In the genomic region with DNA sequence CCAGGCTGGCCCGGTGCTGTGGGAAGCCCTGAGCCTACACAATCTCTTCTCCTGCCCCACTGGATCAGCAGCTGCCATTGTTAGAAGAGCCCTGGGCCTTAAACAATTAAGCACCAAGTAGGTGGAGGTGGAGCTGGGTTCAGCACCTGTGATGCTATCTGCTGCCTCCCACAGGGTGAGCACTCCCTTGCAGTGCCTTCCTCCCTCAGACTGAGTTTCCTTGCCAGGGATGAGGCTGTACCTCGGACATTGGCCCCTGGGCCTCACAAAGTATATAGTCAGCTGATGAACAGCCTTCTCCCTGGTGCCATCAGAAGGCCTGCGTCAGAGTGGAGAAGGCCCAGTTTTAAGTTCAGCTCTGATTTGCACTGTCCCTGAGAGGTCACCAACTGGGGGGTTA, we compare ENCODE assay signal across 13 mouse cellular contexts.
DNase-seq lines count a peak whose midpoint lies in the region; ATAC-seq and TF ChIP-seq lines count a peak whose summit lies in the region.
"Had no signal": no experiment of that assay in that cellular context is flagged by ENCODE, and none has a peak within 500 bp of the region (broad histone marks: within the 10 kb centered on the region; RNA-seq: fewer than 3 reads in every experiment).

No protein-coding gene starts in this region.

- WGBS in hindbrain, embryonic 10.5 days: 64% methylated on average over 3 of the region's 3 CpGs
- 80% methylated on average over 3 of the region's 3 CpGs for WGBS in hindbrain, embryonic 16.5 days
- WGBS in intestine, postnatal 0 days: 43% methylated on average over 3 of the region's 3 CpGs
- 94% methylated on average over 3 of the region's 3 CpGs for WGBS in thymus, adult 2 months

- peaks cover 54% of the 10 kb centered on the region for H3K4me1 ChIP-seq in hindbrain, embryonic 10.5 days (replicated peaks)
- H3K4me1 ChIP-seq in hindbrain, embryonic 16.5 days (ENCODE audit: control insufficient read depth, insufficient read depth, low read depth, low read length): no peaks in the 10 kb centered on the region; the same call in 1 of the 2 replicates
- no peaks in the 10 kb centered on the region for H3K4me1 ChIP-seq in intestine, postnatal 0 days (replicated peaks; ENCODE audit: control insufficient read depth, insufficient read depth, low read length)
- H3K4me1 ChIP-seq in thymus, adult 2 months (replicated peaks; ENCODE audit: control insufficient read depth, insufficient read depth, low read length): peaks cover 13% of the 10 kb centered on the region

- no peaks in the 10 kb centered on the region; the same call in 1 of the 2 replicates for H3K27me3 ChIP-seq in hindbrain, embryonic 10.5 days (ENCODE audit: insufficient read depth, poor library complexity, severe bottlenecking)
- no peaks in the 10 kb centered on the region for H3K27me3 ChIP-seq in hindbrain, embryonic 16.5 days (replicated peaks; ENCODE audit: control insufficient read depth, insufficient read depth, low read length)
- H3K27me3 ChIP-seq in intestine, postnatal 0 days (replicated peaks; ENCODE audit: control insufficient read depth, insufficient read depth, low read length): no peaks in the 10 kb centered on the region
- no peaks in the 10 kb centered on the region for H3K27me3 ChIP-seq in thymus, adult 2 months (ENCODE audit: control insufficient read depth, insufficient read depth, low read length)
- H3K27me3 ChIP-seq: forebrain, embryonic 13.5 days; heart, embryonic 15.5 days had no signal

- peaks cover 21% of the 10 kb centered on the region for H3K36me3 ChIP-seq in hindbrain, embryonic 10.5 days
- no peaks in the 10 kb centered on the region for H3K36me3 ChIP-seq in hindbrain, embryonic 16.5 days (ENCODE audit: control insufficient read depth, insufficient read depth, low read length)
- H3K36me3 ChIP-seq in intestine, postnatal 0 days (ENCODE audit: control insufficient read depth, insufficient read depth): peaks cover 4% of the 10 kb centered on the region; the same call in 1 of the 2 replicates
- H3K36me3 ChIP-seq in thymus, adult 2 months (ENCODE audit: control insufficient read depth, insufficient read depth, low read length): no peaks in the 10 kb centered on the region

- H3K27ac ChIP-seq in hindbrain, embryonic 10.5 days: 0 out of 2 replicates have a peak overlapping the region, but pooled peaks have one; percentile 16
- no peak overlapping the region for H3K27ac ChIP-seq in hindbrain, embryonic 16.5 days (ENCODE audit: low read depth, low read length)
- H3K27ac ChIP-seq in intestine, postnatal 0 days (ENCODE audit: low read depth, low read length): no peak overlapping the region
- no peak overlapping the region for H3K27ac ChIP-seq in thymus, adult 2 months (ENCODE audit: control insufficient read depth, insufficient read depth, low read length)
- H3K27ac ChIP-seq: forebrain, embryonic 13.5 days; heart, adult 2 months; heart, embryonic 15.5 days; hindbrain, embryonic 14.5 days had no signal

- no peak overlapping the region for H3K4me3 ChIP-seq in hindbrain, embryonic 10.5 days
- H3K4me3 ChIP-seq in hindbrain, embryonic 16.5 days (ENCODE audit: low read length): no peak overlapping the region
- no peak overlapping the region for H3K4me3 ChIP-seq in intestine, postnatal 0 days (ENCODE audit: low read depth, low read length)
- no peak overlapping the region for H3K4me3 ChIP-seq in thymus, adult 2 months (ENCODE audit: control insufficient read depth, insufficient read depth, low read length)
- H3K4me3 ChIP-seq: erythroblast, embryonic 14.5 days; forebrain, embryonic 13.5 days; heart, adult 2 months; heart, embryonic 15.5 days had no signal

- 0 out of 2 replicates have a peak, but pooled peaks cover 3% of the 10 kb centered on the region for H3K9me3 ChIP-seq in hindbrain, embryonic 10.5 days
- H3K9me3 ChIP-seq in hindbrain, embryonic 16.5 days (ENCODE audit: control insufficient read depth, low read length): no peaks in the 10 kb centered on the region
- no peaks in the 10 kb centered on the region for H3K9me3 ChIP-seq in intestine, postnatal 0 days (ENCODE audit: control insufficient read depth)
- H3K9me3 ChIP-seq: forebrain, embryonic 13.5 days; heart, embryonic 15.5 days had no signal

- no peak overlapping the region for H3K9ac ChIP-seq in hindbrain, embryonic 16.5 days (ENCODE audit: low read depth, low read length)
- no peak overlapping the region for H3K9ac ChIP-seq in intestine, postnatal 0 days (ENCODE audit: low read depth, low read length)
- H3K9ac ChIP-seq: forebrain, embryonic 13.5 days; heart, embryonic 15.5 days; hindbrain, embryonic 14.5 days had no signal

- no peak for TF ChIP-seq POLR2A in thymus, adult 2 months (IDR thresholded peaks at IDR 0.05; ENCODE audit: control insufficient read depth, extremely low read depth, insufficient read depth, low read length, poor library complexity)

- TF ChIP-seq CTCF in intestine, postnatal 0 days (IDR thresholded peaks at IDR 0.05; ENCODE audit: low read depth): peak; percentile 46
- no peak for TF ChIP-seq CTCF in thymus, adult 2 months (IDR thresholded peaks at IDR 0.05; ENCODE audit: borderline replicate concordance, control insufficient read depth, extremely low read depth, insufficient read depth, low read length, poor library complexity)

- no peak overlapping the region for H3K4me2 ChIP-seq in hindbrain, embryonic 16.5 days (ENCODE audit: low read length)
- H3K4me2 ChIP-seq in intestine, postnatal 0 days (replicated peaks; ENCODE audit: low read depth): no peak overlapping the region
- H3K4me2 ChIP-seq: forebrain, embryonic 13.5 days; heart, embryonic 11.5 days; heart, embryonic 15.5 days; hindbrain, embryonic 14.5 days had no signal

- ATAC-seq in hindbrain, embryonic 16.5 days: no peak
- peak; percentile 72 for ATAC-seq in intestine, postnatal 0 days

- no peak for DNase-seq in hindbrain, embryonic 10.5 days (ENCODE audit: low spot score)
- peak; percentile 95 for DNase-seq in gonadal fat pad, adult 2 months (ENCODE audit: low read depth)
- no peak for DNase-seq in lung, adult 18-20 months
- DNase-seq in thymus, adult 2 months: no peak
- no peak for DNase-seq in c-Kit-positive CD71-positive TER-119-positive erythroid progenitor cells, embryonic 14.5 days (ENCODE audit: low spot score)
